Mouse (Mus musculus): Measurements from ENCODE around the gene Mdm2.

DNA sequence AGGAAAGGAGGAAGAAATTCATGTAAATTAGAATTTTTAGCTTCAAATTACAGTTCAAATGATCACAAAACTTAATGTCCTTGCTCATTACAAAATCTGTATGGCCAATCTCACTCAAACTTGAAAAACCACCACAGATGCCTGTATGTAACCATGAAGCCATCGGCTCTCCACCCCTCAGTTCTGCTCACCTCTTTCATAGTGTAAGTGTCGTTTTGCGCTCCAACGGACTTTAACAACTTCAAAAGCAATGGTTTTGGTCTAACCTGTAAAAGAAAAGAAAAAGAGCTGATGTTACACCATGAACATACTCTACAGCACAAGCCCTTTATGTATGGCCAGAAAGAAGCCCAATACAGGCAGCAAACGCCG lies 5.6 kb downstream of the Mdm2 start:
- TF ChIP-seq GATA1 (IDR thresholded peaks at IDR 0.05; ENCODE audit: borderline replicate concordance, low read length) (no peak), FLI1 (IDR thresholded peaks at IDR 0.05; ENCODE audit: low read length) (no peak)
